Mouse (Mus musculus) small intestine, adult 2 months (tissue): ENCODE measurements around the gene P4ha2. TPM values are rescaled to one million over a fixed set of nuclear protein-coding genes. Genes with fewer than 3 reads are reported as not detected.

Experiments
- H3K27ac ChIP-seq: fragments of 200-500 bp; 2 replicates; pipeline ENCODE4 v1.5.1; 2012; ENCODE audit warnings: low read depth, low read length, control low read depth, inconsistent platforms; ENCODE audit not compliant: insufficient read depth
- H3K27me3 ChIP-seq: fragments of 200-500 bp; 2 replicates; pipeline ENCODE4 v1.6.1; 2012; ENCODE audit warnings: mild to moderate bottlenecking, moderate library complexity, low read length, inconsistent platforms; ENCODE audit not compliant: control insufficient read depth, insufficient read depth
- H3K36me3 ChIP-seq: fragments of 200-500 bp; 2 replicates; pipeline ENCODE4 v1.6.1; 2012; ENCODE audit warnings: mild to moderate bottlenecking, low read length, control low read depth, inconsistent platforms; ENCODE audit not compliant: control insufficient read depth, insufficient read depth
- H3K4me1 ChIP-seq: fragments of 200-500 bp; 2 replicates; pipeline ENCODE4 v1.6.1; 2012; ENCODE audit warnings: low read length, inconsistent platforms, mixed read lengths; ENCODE audit not compliant: control insufficient read depth, insufficient read depth, insufficient read length
- H3K4me3 ChIP-seq: fragments of 200-500 bp; 2 replicates; pipeline ENCODE4 v1.5.1; 2012; ENCODE audit warnings: low read depth, mild to moderate bottlenecking, control low read depth, inconsistent platforms, low read length, moderate library complexity
- CTCF ChIP-seq: fragments of 200-500 bp; IDR thresholded peaks from 2 replicates; pipeline ENCODE4 v1.5.1; 2012; ENCODE audit warnings: low read depth, mild to moderate bottlenecking, control low read depth, inconsistent platforms, low read length, moderate library complexity, mixed read lengths; ENCODE audit not compliant: insufficient replicate concordance, insufficient read length; ENCODE audit errors: extremely low read depth
- POLR2A ChIP-seq: fragments of 200-500 bp; IDR thresholded peaks from 2 replicates; pipeline ENCODE4 v1.6.1; 2012; ENCODE audit warnings: low read depth, mild to moderate bottlenecking, control low read depth, inconsistent platforms, low read length, moderate library complexity
- WGBS: fragments of 180-500 bp; shearing (Covaris S2); methylation state at CpG from one replicate; pipeline ENCODE4 v1.1.7; 2018; 5-methylcytosine and 5-hydroxymethylcytosine counted together
- polyA plus RNA-seq: library from polyadenylated mRNA; depleted of rRNA; stranded (reverse); fragments of >200 nt; gene quantifications from 2 replicates; pipeline ENCODE4 v1.2.3, GENCODE M21; 2012

Gene P4ha2
- polyA plus RNA-seq, 1 experiment: 1.5 TPM

- TF ChIP-seq CTCF: no peak
- no peak for TF ChIP-seq POLR2A
- Histone ChIP-seq H3K27ac (no peak overlapping the region), H3K36me3 (no peaks in the 10 kb centered on the region), H3K4me3 (no peak overlapping the region), H3K27me3 (no peaks in the 10 kb centered on the region), H3K4me1 (no peaks in the 10 kb centered on the region)
- WGBS: 89% methylated on average over 7 of the region's 7 CpGs
Observed at GRCm38 (mm10) chr11:54107239-54107638, 7.3 kb downstream of the P4ha2 start.

- WGBS: 76% methylated on average over 3 of the region's 3 CpGs
- no peak overlapping the region for H3K27ac ChIP-seq
- H3K27me3 ChIP-seq: no peaks in the 10 kb centered on the region
Observed at GRCm38 (mm10) chr11:54108131-54108530, 8.2 kb downstream of the P4ha2 start.

GRCm38 (mm10) chr11:54108894-54109293, 9.0 kb downstream of the P4ha2 start:
- TF ChIP-seq CTCF (no peak), POLR2A (no peak)
- H3K4me3 ChIP-seq: no peak overlapping the region
- H3K27ac ChIP-seq: no peak overlapping the region
- H3K27me3 ChIP-seq: no peaks in the 10 kb centered on the region
- 36% methylated on average over 5 of the region's 5 CpGs for WGBS
- no peaks in the 10 kb centered on the region for H3K36me3 ChIP-seq
- no peaks in the 10 kb centered on the region; the same call in 1 of the 2 replicates for H3K4me1 ChIP-seq

More at GRCm38 (mm10) chr11:54108131-54108530, 8.2 kb downstream of the P4ha2 start:
- Histone ChIP-seq H3K36me3 (no peaks in the 10 kb centered on the region), H3K4me3 (no peak overlapping the region), H3K4me1 (no peaks in the 10 kb centered on the region; the same call in 1 of the 2 replicates)
- no peak for TF ChIP-seq POLR2A
- no peak for TF ChIP-seq CTCF

GRCm38 (mm10) chr11:54111291-54111690, 11.4 kb downstream of the P4ha2 start:
- WGBS: 80% methylated on average over 7 of the region's 7 CpGs
- Histone ChIP-seq H3K36me3 (no peaks in the 10 kb centered on the region), H3K27ac (no peak overlapping the region), H3K4me3 (no peak overlapping the region), H3K27me3 (no peaks in the 10 kb centered on the region), H3K4me1 (no peaks in the 10 kb centered on the region; the same call in 1 of the 2 replicates)
- TF ChIP-seq POLR2A: no peak
- no peak for TF ChIP-seq CTCF

- 71% methylated on average over 21 of the region's 21 CpGs for WGBS
- Histone ChIP-seq H3K27me3 (no peaks in the 10 kb centered on the region), H3K4me3 (no peak overlapping the region), H3K4me1 (no peaks in the 10 kb centered on the region; the same call in 1 of the 2 replicates), H3K36me3 (no peaks in the 10 kb centered on the region), H3K27ac (peak overlapping the region; percentile 9; the same call in 1 of the 2 replicates)
- TF ChIP-seq CTCF: no peak
- TF ChIP-seq POLR2A: no peak
Observed at GRCm38 (mm10) chr11:54111976-54112741, 12.3 kb downstream of the P4ha2 start.

GRCm38 (mm10) chr11:54112920-54113319, 13.0 kb downstream of the P4ha2 start:
- Histone ChIP-seq H3K4me3 (0 out of 2 replicates have a peak overlapping the region, but pooled peaks have one; percentile 6), H3K27me3 (no peaks in the 10 kb centered on the region), H3K4me1 (no peaks in the 10 kb centered on the region; the same call in 1 of the 2 replicates), H3K27ac (peak overlapping the region; percentile 48), H3K36me3 (no peaks in the 10 kb centered on the region)
- TF ChIP-seq POLR2A: no peak
- TF ChIP-seq CTCF: no peak
- 1% methylated on average over 10 of the region's 10 CpGs for WGBS

- WGBS: 12% methylated on average over 4 of the region's 4 CpGs
- no peaks in the 10 kb centered on the region for H3K36me3 ChIP-seq
- no peaks in the 10 kb centered on the region; the same call in 1 of the 2 replicates for H3K4me1 ChIP-seq
- H3K27ac ChIP-seq: peak overlapping the region; percentile 48
- H3K4me3 ChIP-seq: 0 out of 2 replicates have a peak overlapping the region, but pooled peaks have one; percentile 6
- TF ChIP-seq POLR2A: no peak
- TF ChIP-seq CTCF: no peak
- no peaks in the 10 kb centered on the region for H3K27me3 ChIP-seq
Observed at GRCm38 (mm10) chr11:54113352-54113751, 13.5 kb downstream of the P4ha2 start.

- no peak for TF ChIP-seq CTCF
- no peak for TF ChIP-seq POLR2A
- Histone ChIP-seq H3K4me3 (no peak overlapping the region), H3K36me3 (no peaks in the 10 kb centered on the region), H3K27ac (no peak overlapping the region), H3K4me1 (no peaks in the 10 kb centered on the region; the same call in 1 of the 2 replicates), H3K27me3 (no peaks in the 10 kb centered on the region)
- 100% methylated on average over 3 of the region's 3 CpGs for WGBS
Observed at GRCm38 (mm10) chr11:54114746-54115145, 14.9 kb downstream of the P4ha2 start.
